Mouse (Mus musculus) midbrain, embryonic 15.5 days (tissue): ENCODE measurements at regions not wholly inside any gene's neighbourhood (a gene's known extent, or its start where the extent isn't known, plus 50 kb on each side); places are given as distances from the start of the nearest gene placed in this dataset.

Experiments
- ATAC-seq: fragments of 200-750 bp; cut with Nextera tagmentation; replicated peaks from 2 replicates; pipeline ENCODE4 v1.8.0; 2017; ENCODE audit warnings: moderate TSS enrichment
- H3K27ac ChIP-seq: fragments of 300-500 bp; sonication (generic); 2 replicates; pipeline ENCODE4 v1.5.1; 2015; ENCODE audit warnings: mild to moderate bottlenecking, inconsistent platforms
- H3K27me3 ChIP-seq: fragments of 300-500 bp; sonication (generic); replicated peaks from 2 replicates; pipeline ENCODE4 v1.6.1; 2015; ENCODE audit warnings: inconsistent platforms
- H3K36me3 ChIP-seq: fragments of 300-500 bp; sonication (generic); replicated peaks from 2 replicates; pipeline ENCODE4 v1.6.1; 2015; ENCODE audit warnings: inconsistent platforms
- H3K4me1 ChIP-seq: fragments of 300-500 bp; sonication (generic); 2 replicates; pipeline ENCODE4 v1.6.1; 2015; ENCODE audit warnings: inconsistent platforms
- H3K4me2 ChIP-seq: fragments of 300-500 bp; sonication (generic); 2 replicates; pipeline ENCODE4 v1.6.1; 2015; ENCODE audit warnings: inconsistent platforms, mild to moderate bottlenecking, moderate library complexity
- H3K4me3 ChIP-seq: fragments of 300-500 bp; sonication (generic); 2 replicates; pipeline ENCODE4 v1.5.1; 2015; ENCODE audit warnings: mild to moderate bottlenecking, inconsistent platforms
- H3K9ac ChIP-seq: fragments of 300-500 bp; sonication (generic); 2 replicates; pipeline ENCODE4 v1.6.1; 2015; ENCODE audit warnings: mild to moderate bottlenecking, inconsistent platforms
- H3K9me3 ChIP-seq: fragments of 300-500 bp; sonication (generic); 2 replicates; pipeline ENCODE4 v1.6.1; 2016; ENCODE audit warnings: inconsistent platforms
- WGBS: fragments of 180-500 bp; shearing (Covaris S2); methylation state at CpG from one replicate; pipeline ENCODE4 v1.1.7; 2015; ENCODE audit warnings: mixed read lengths; 5-methylcytosine and 5-hydroxymethylcytosine counted together

GRCm38 (mm10) chr13:63726509-63726908 lies 88.5 kb upstream of the Ercc6l2 start:
- no peak for ATAC-seq
- Histone ChIP-seq H3K9ac (no peak overlapping the region), H3K27me3 (no peaks in the 10 kb centered on the region), H3K4me3 (no peak overlapping the region), H3K4me2 (no peak overlapping the region), H3K27ac (no peak overlapping the region), H3K36me3 (no peaks in the 10 kb centered on the region), H3K4me1 (no peaks in the 10 kb centered on the region), H3K9me3 (no peaks in the 10 kb centered on the region)
- 87% methylated on average over 6 of the region's 6 CpGs for WGBS

DNA sequence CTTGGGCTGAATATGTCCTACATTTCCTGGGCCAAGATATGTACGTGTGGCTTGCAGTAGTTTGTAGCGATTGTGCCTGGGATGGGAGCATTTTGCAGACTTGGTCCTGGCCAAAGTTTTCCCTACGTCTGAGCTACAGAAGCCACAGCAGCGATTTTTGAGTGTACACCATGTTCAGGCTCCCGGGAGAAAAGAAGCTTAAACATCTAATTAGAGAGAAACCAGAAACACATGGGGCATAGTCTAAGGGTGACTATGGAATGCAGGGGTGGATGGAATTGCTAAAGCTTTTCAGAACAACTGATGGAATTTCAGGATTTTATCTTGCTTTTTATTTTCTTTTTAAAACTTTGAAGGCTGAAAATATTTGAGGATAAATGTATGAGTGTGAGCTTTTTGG lies 79.3 kb upstream of the Ercc6l2 start:
- Histone ChIP-seq H3K27ac (no peak overlapping the region), H3K27me3 (no peaks in the 10 kb centered on the region), H3K4me3 (no peak overlapping the region), H3K4me1 (no peaks in the 10 kb centered on the region), H3K4me2 (no peak overlapping the region), H3K36me3 (no peaks in the 10 kb centered on the region), H3K9me3 (no peaks in the 10 kb centered on the region), H3K9ac (no peak overlapping the region)
- WGBS, result 83% methylated on average over 5 of the region's 5 CpGs
- ATAC-seq, result no peak

DNA sequence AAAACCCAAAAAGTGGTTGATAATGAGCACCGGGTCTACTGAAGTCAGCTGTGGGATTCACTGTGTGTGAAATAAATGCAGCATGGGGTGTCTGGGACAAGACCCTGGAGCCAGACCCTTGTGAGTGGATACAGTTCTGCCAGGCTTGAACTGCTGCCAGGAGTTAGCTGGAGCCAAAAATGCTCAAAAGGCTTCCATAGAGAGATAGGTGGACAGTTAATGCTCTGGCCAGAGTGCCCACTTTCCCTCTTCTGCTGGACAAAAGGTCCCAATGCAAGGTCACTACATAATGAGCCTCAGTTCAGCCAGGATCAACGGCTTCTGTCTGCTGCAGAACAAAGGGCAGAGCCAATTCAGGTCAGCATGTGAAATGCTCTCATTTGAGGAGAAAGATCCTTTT lies 73.2 kb upstream of the Ercc6l2 start:
- WGBS, result 40% methylated on average over 2 of the region's 2 CpGs
- no peak for ATAC-seq
- H3K4me2 ChIP-seq, result no peak overlapping the region
- no peaks in the 10 kb centered on the region for H3K4me1 ChIP-seq
- no peaks in the 10 kb centered on the region for H3K36me3 ChIP-seq
- no peak overlapping the region for H3K4me3 ChIP-seq
- H3K27me3 ChIP-seq, result no peaks in the 10 kb centered on the region
- no peak overlapping the region for H3K27ac ChIP-seq
- H3K9ac ChIP-seq, result no peak overlapping the region
- H3K9me3 ChIP-seq, result no peaks in the 10 kb centered on the region

- Histone ChIP-seq H3K9ac (no peak overlapping the region), H3K27me3 (no peaks in the 10 kb centered on the region), H3K9me3 (no peaks in the 10 kb centered on the region), H3K4me3 (no peak overlapping the region), H3K4me2 (no peak overlapping the region), H3K27ac (no peak overlapping the region), H3K36me3 (no peaks in the 10 kb centered on the region), H3K4me1 (no peaks in the 10 kb centered on the region)
- 89% methylated on average over 2 of the region's 2 CpGs for WGBS
- ATAC-seq, result no peak
Measured at GRCm38 (mm10) chr13:63748788-63749187, 66.3 kb upstream of the Ercc6l2 start.

- WGBS, result 79% methylated on average over 4 of the region's 4 CpGs
- Histone ChIP-seq H3K27ac (no peak overlapping the region), H3K9ac (no peak overlapping the region), H3K36me3 (no peaks in the 10 kb centered on the region), H3K4me2 (no peak overlapping the region), H3K4me1 (no peaks in the 10 kb centered on the region), H3K27me3 (no peaks in the 10 kb centered on the region), H3K9me3 (no peaks in the 10 kb centered on the region), H3K4me3 (no peak overlapping the region)
- ATAC-seq, result no peak
Measured at GRCm38 (mm10) chr13:63749997-63750396, 65.0 kb upstream of the Ercc6l2 start.

GRCm38 (mm10) chr13:63751196-63751595 lies 63.8 kb upstream of the Ercc6l2 start:
- Histone ChIP-seq H3K4me3 (no peak overlapping the region), H3K27me3 (no peaks in the 10 kb centered on the region), H3K4me2 (no peak overlapping the region), H3K4me1 (no peaks in the 10 kb centered on the region), H3K27ac (no peak overlapping the region), H3K9ac (no peak overlapping the region), H3K36me3 (no peaks in the 10 kb centered on the region), H3K9me3 (no peaks in the 10 kb centered on the region)
- no peak for ATAC-seq
- WGBS, result 62% methylated on average over 2 of the region's 2 CpGs

- Histone ChIP-seq H3K36me3 (no peaks in the 10 kb centered on the region), H3K27me3 (no peaks in the 10 kb centered on the region), H3K4me2 (no peak overlapping the region), H3K27ac (no peak overlapping the region), H3K4me1 (no peaks in the 10 kb centered on the region), H3K4me3 (no peak overlapping the region), H3K9me3 (no peaks in the 10 kb centered on the region), H3K9ac (no peak overlapping the region)
- 82% methylated on average over 5 of the region's 5 CpGs for WGBS
- ATAC-seq, result no peak
Measured at GRCm38 (mm10) chr13:63757061-63757460, 58.0 kb upstream of the Ercc6l2 start.

DNA sequence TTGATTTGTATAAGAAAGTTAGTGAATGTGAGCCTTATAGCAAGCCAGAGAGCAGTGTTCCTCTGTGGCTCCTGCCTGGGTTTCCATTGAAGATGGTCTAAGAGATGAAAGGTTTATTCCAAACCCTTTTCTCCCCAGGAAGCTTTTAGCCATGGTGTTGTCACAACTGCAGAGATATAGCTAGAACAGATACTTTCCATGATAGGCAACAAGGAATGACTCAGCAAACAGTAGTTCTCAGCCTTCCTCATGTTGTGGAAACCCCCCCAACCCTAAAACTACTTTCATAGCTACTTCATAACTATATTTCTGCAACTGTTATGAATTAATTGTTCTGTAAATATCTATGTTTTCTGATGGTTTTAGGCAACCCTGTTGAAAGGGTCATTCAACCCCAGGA lies 53.5 kb upstream of the Ercc6l2 start:
- H3K4me1 ChIP-seq, result no peaks in the 10 kb centered on the region
- H3K4me3 ChIP-seq, result no peak overlapping the region
- no peak for ATAC-seq

More for the DNA sequence above, 53.5 kb upstream of the Ercc6l2 start:
- no peak overlapping the region for H3K27ac ChIP-seq
- H3K9me3 ChIP-seq, result no peaks in the 10 kb centered on the region
- 0 out of 2 replicates have a peak, but pooled peaks cover 8% of the 10 kb centered on the region for H3K27me3 ChIP-seq
- no peak overlapping the region for H3K4me2 ChIP-seq
- H3K9ac ChIP-seq, result no peak overlapping the region
- H3K36me3 ChIP-seq, result no peaks in the 10 kb centered on the region
